Mouse (Mus musculus) lung, postnatal 14 days (tissue): ENCODE measurements at regions not wholly inside any gene's neighbourhood (a gene's known extent, or its start where the extent isn't known, plus 50 kb on each side); places are given as distances from the start of the nearest gene placed in this dataset.
A peak's percentile ranks its signal among the peaks of the same experiment; 100 is the strongest.
"Not testable (repeated sequence)": the region's sequence is repeated elsewhere in the genome, so short reads cannot be mapped to it uniquely, and the experiment has no call there.

ENCODE experiments used
- DNase-seq: peaks from one replicate; pipeline ENCODE4 v3.0.0; 2021

GRCm38 (mm10) chr3:21530862-21531261 is 545.6 kb upstream of the Tbl1xr1 start:
- DNase-seq: peak; percentile 27

- no peak for DNase-seq
Measured at GRCm38 (mm10) chr3:21539138-21539537, 537.3 kb upstream of the Tbl1xr1 start.

- DNase-seq: no peak
Measured at GRCm38 (mm10) chr3:21544456-21544855, 532.0 kb upstream of the Tbl1xr1 start.

GRCm38 (mm10) chr3:21545156-21545893 is 531.1 kb upstream of the Tbl1xr1 start:
- no peak for DNase-seq

- no peak for DNase-seq
Measured at GRCm38 (mm10) chr3:21546411-21546810, 530.0 kb upstream of the Tbl1xr1 start.

GRCm38 (mm10) chr3:21549671-21550070 is 526.8 kb upstream of the Tbl1xr1 start:
- no peak for DNase-seq

GRCm38 (mm10) chr3:21553159-21553758 is 523.2 kb upstream of the Tbl1xr1 start:
- no peak for DNase-seq

- no peak for DNase-seq
Measured at GRCm38 (mm10) chr3:21553859-21554258, 522.6 kb upstream of the Tbl1xr1 start.

GRCm38 (mm10) chr3:21557963-21558441 is 518.5 kb upstream of the Tbl1xr1 start:
- peak; percentile 28 for DNase-seq

GRCm38 (mm10) chr3:21562771-21563312 is 513.6 kb upstream of the Tbl1xr1 start:
- DNase-seq: no peak

- DNase-seq: peak; percentile 12
Measured at GRCm38 (mm10) chr3:21563454-21563853, 513.0 kb upstream of the Tbl1xr1 start.

- peak; percentile 81 for DNase-seq
Measured at GRCm38 (mm10) chr3:21564211-21564781, 512.2 kb upstream of the Tbl1xr1 start.

GRCm38 (mm10) chr3:21564847-21565485 is 511.5 kb upstream of the Tbl1xr1 start:
- DNase-seq: no peak

- DNase-seq: peak; percentile 8
Measured at GRCm38 (mm10) chr3:21569721-21570120, 506.7 kb upstream of the Tbl1xr1 start.

- no peak for DNase-seq
Measured at GRCm38 (mm10) chr3:21578635-21579034, 497.8 kb upstream of the Tbl1xr1 start.

GRCm38 (mm10) chr3:21582122-21582521 is 494.3 kb upstream of the Tbl1xr1 start:
- no peak for DNase-seq

GRCm38 (mm10) chr3:21585767-21586166 is 490.7 kb upstream of the Tbl1xr1 start:
- DNase-seq: no peak

- DNase-seq: no peak
Measured at GRCm38 (mm10) chr3:21606846-21607245, 469.6 kb upstream of the Tbl1xr1 start.

GRCm38 (mm10) chr3:21610231-21610630 is 466.2 kb upstream of the Tbl1xr1 start:
- no peak for DNase-seq

GRCm38 (mm10) chr3:21621745-21622144 is 454.7 kb upstream of the Tbl1xr1 start:
- DNase-seq: no peak

GRCm38 (mm10) chr3:21625039-21625438 is 451.4 kb upstream of the Tbl1xr1 start:
- DNase-seq: no peak

GRCm38 (mm10) chr3:21626029-21626428 is 450.4 kb upstream of the Tbl1xr1 start:
- DNase-seq: peak; percentile 52

- DNase-seq: not testable (repeated sequence)
Measured at GRCm38 (mm10) chr3:21627048-21627447, 449.4 kb upstream of the Tbl1xr1 start.
